Mouse (Mus musculus): ENCODE data around the gene Nupr1l. TPM values are rescaled to one million over a fixed set of nuclear protein-coding genes. Genes with fewer than 3 reads are reported as not detected.

Nupr1l gene
- 6.2 and 6.9 TPM in 2 replicates for polyA plus RNA-seq (2016; fragmentation: Nextera tagmentation; extraction: Ambion mirVana)

- under 1% methylated on average over 63 of the region's 63 CpGs for WGBS
- Histone ChIP-seq H3K9ac (peak within 1 kb of the TSS; percentile 66), H3K27me3 (no peaks in the 10 kb centered on the region), H3K27ac (peak within 1 kb of the TSS; percentile 90), H3K4me1 (peaks cover 7% of the 10 kb centered on the region; the same call in 1 of the 2 replicates), H3K4me2 (peak within 1 kb of the TSS; percentile 67), H3K4me3 (replicated peaks) (peak within 1 kb of the TSS; percentile 58), H3K9me3 (no peaks in the 10 kb centered on the region), H3K36me3 (replicated peaks) (no peaks in the 10 kb centered on the region)
- ATAC-seq (ENCODE audit: low FRiP score) = peak; percentile 99
Observed at GRCm38 (mm10) chr5:129908242-129908965, at the start of gene Nupr1l. Nupr1l (plus strand) TSS chr5:129908540.

GRCm38 (mm10) chr5:129862325-129862724 is 46.0 kb upstream of the Nupr1l start:
- no peaks in the 10 kb centered on the region for H3K9me3 ChIP-seq
- H3K4me3 ChIP-seq (replicated peaks) = no peak overlapping the region
- H3K9ac ChIP-seq = no peak overlapping the region
- ATAC-seq (ENCODE audit: low FRiP score) = no peak
- 93% methylated on average over 6 of the region's 6 CpGs for WGBS
- H3K36me3 ChIP-seq (replicated peaks) = peaks cover 39% of the 10 kb centered on the region
- H3K27ac ChIP-seq = no peak overlapping the region
- H3K4me2 ChIP-seq = no peak overlapping the region
- H3K27me3 ChIP-seq = no peaks in the 10 kb centered on the region
- no peaks in the 10 kb centered on the region for H3K4me1 ChIP-seq

DNA sequence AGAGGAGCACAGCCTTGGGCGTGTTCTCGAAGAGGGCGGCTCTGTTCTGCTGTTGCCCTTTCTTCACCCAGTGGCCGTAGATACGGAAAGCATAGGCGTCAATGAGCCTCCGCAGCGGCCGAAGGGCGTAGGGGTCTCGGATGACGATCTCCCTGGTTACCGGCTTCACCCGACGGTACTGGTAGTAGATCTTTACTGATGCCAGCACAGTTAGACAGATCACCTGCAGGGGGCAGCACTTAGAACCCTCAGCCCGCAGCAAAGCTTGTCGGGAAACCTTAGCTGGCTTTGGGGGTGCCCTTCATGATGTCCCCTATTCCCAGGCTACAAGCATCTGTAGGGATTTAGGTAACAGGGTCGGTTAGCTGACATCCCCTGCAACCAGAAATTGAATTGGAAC is 43.9 kb upstream of the Nupr1l start:
- Histone ChIP-seq H3K9me3 (no peaks in the 10 kb centered on the region), H3K36me3 (replicated peaks) (peaks cover 28% of the 10 kb centered on the region), H3K4me1 (no peaks in the 10 kb centered on the region), H3K27me3 (no peaks in the 10 kb centered on the region), H3K4me3 (replicated peaks) (no peak overlapping the region), H3K27ac (no peak overlapping the region), H3K9ac (no peak overlapping the region), H3K4me2 (peak overlapping the region; percentile 0; the same call in 1 of the 2 replicates)
- no peak for ATAC-seq (ENCODE audit: low FRiP score)
- 14% methylated on average over 18 of the region's 18 CpGs for WGBS

DNA sequence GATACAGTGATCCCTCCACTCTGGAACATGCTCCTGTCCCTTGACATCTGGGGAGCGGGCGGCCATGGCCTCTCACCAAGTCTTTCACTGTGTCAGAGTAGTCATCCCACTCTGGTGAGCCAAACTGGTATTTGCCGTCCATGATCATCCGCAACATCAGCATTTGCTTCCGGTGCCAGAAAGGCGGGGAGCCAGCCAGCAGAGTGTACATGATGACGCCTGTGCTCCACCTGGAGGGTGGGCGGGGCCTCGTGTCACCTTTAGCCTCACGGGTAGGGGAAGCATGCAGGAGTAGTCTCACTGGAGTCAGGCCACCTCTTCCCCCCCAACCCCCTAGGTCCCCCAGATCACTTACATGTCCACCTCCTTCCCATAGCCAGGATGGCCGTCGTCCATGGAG is 42.5 kb upstream of the Nupr1l start:
- ATAC-seq (ENCODE audit: low FRiP score) = no peak
- Histone ChIP-seq H3K36me3 (replicated peaks) (peaks cover 16% of the 10 kb centered on the region), H3K4me1 (no peaks in the 10 kb centered on the region), H3K27me3 (no peaks in the 10 kb centered on the region), H3K9me3 (no peaks in the 10 kb centered on the region), H3K27ac (no peak overlapping the region), H3K9ac (no peak overlapping the region), H3K4me2 (no peak overlapping the region), H3K4me3 (replicated peaks) (no peak overlapping the region)
- 90% methylated on average over 12 of the region's 12 CpGs for WGBS

- H3K36me3 ChIP-seq (replicated peaks) = no peaks in the 10 kb centered on the region
- no peak overlapping the region for H3K27ac ChIP-seq
- no peak overlapping the region for H3K4me2 ChIP-seq
- ATAC-seq (ENCODE audit: low FRiP score) = no peak
- H3K4me3 ChIP-seq (replicated peaks) = no peak overlapping the region
- H3K27me3 ChIP-seq = no peaks in the 10 kb centered on the region
- H3K9me3 ChIP-seq = no peaks in the 10 kb centered on the region
- H3K9ac ChIP-seq = no peak overlapping the region
- WGBS = 89% methylated on average over 19 of the region's 19 CpGs
- H3K4me1 ChIP-seq = no peaks in the 10 kb centered on the region
Observed at GRCm38 (mm10) chr5:129869238-129869995, 38.9 kb upstream of the Nupr1l start.

GRCm38 (mm10) chr5:129871238-129871637 is 37.1 kb upstream of the Nupr1l start:
- no peak for ATAC-seq (ENCODE audit: low FRiP score)

DNA sequence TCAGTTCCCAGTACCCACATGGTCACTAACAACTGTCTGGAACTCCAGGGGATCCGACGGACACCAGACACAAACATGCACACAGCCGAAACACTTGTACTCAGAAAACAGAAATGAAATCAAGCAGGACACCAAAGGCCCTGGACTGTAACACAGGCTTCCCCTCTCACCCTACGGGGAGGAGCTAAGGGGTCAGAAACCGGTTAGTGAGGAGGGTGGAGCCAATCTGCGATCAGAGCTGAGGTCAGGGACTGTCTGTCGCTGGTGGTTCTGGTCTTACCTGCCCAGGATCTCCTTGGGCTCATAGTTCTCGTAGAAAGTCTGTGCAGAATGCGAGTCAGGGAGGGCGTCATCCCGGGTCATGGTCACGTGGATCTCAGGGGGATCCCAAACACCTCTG is 34.4 kb upstream of the Nupr1l start:
- H3K27me3 ChIP-seq = no peaks in the 10 kb centered on the region

More at GRCm38 (mm10) chr5:129871238-129871637, 37.1 kb upstream of the Nupr1l start:
- Histone ChIP-seq H3K4me2 (no peak overlapping the region), H3K9ac (no peak overlapping the region), H3K9me3 (no peaks in the 10 kb centered on the region), H3K36me3 (replicated peaks) (no peaks in the 10 kb centered on the region), H3K27ac (no peak overlapping the region), H3K27me3 (no peaks in the 10 kb centered on the region), H3K4me1 (no peaks in the 10 kb centered on the region), H3K4me3 (replicated peaks) (no peak overlapping the region)
- WGBS = 90% methylated on average over 2 of the region's 2 CpGs

GRCm38 (mm10) chr5:129875098-129875497 is 33.2 kb upstream of the Nupr1l start:
- peaks cover 4% of the 10 kb centered on the region for H3K36me3 ChIP-seq (replicated peaks)
- H3K9ac ChIP-seq = no peak overlapping the region
- H3K27me3 ChIP-seq = no peaks in the 10 kb centered on the region
- no peak overlapping the region for H3K4me2 ChIP-seq
- H3K9me3 ChIP-seq = no peaks in the 10 kb centered on the region
- H3K4me3 ChIP-seq (replicated peaks) = no peak overlapping the region
- H3K27ac ChIP-seq = no peak overlapping the region
- WGBS = 79% methylated on average over 11 of the region's 11 CpGs
- no peak for ATAC-seq (ENCODE audit: low FRiP score)
- no peaks in the 10 kb centered on the region for H3K4me1 ChIP-seq

More for the DNA sequence above, 34.4 kb upstream of the Nupr1l start:
- WGBS = 89% methylated on average over 12 of the region's 12 CpGs
- Histone ChIP-seq H3K4me1 (no peaks in the 10 kb centered on the region), H3K4me2 (no peak overlapping the region), H3K36me3 (replicated peaks) (no peaks in the 10 kb centered on the region), H3K27ac (no peak overlapping the region), H3K4me3 (replicated peaks) (no peak overlapping the region), H3K9me3 (no peaks in the 10 kb centered on the region), H3K9ac (no peak overlapping the region)
- no peak for ATAC-seq (ENCODE audit: low FRiP score)

GRCm38 (mm10) chr5:129877731-129878455 is 30.4 kb upstream of the Nupr1l start:
- 78% methylated on average over 9 of the region's 9 CpGs for WGBS
- Histone ChIP-seq H3K4me3 (replicated peaks) (no peak overlapping the region), H3K4me1 (no peaks in the 10 kb centered on the region), H3K36me3 (replicated peaks) (peaks cover 25% of the 10 kb centered on the region), H3K27ac (no peak overlapping the region), H3K9me3 (no peaks in the 10 kb centered on the region), H3K4me2 (no peak overlapping the region), H3K9ac (no peak overlapping the region), H3K27me3 (no peaks in the 10 kb centered on the region)
- no peak for ATAC-seq (ENCODE audit: low FRiP score)

GRCm38 (mm10) chr5:129878946-129879345 is 29.4 kb upstream of the Nupr1l start:
- WGBS = 65% methylated on average over 2 of the region's 2 CpGs
- no peaks in the 10 kb centered on the region for H3K9me3 ChIP-seq

DNA sequence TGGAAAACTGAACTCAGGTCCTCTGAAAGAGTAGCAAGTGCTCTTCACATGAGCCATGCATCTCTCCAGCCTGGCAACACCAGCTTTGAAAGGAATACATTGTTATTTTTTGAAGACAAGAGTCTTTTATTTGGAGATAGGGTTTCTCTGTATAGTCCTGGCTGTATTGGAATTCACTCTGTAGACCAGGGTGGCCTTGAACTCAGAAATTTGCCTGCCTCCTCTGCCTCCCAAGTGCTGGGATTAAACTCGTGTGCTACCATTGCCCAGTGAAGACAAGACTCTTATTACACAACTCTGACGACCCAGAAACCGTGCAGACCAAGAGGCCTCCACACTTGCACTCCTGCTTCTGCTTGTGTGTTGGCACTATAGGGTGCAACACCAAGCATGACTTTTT is 28.5 kb upstream of the Nupr1l start:
- Histone ChIP-seq H3K9ac (no peak overlapping the region), H3K27me3 (no peaks in the 10 kb centered on the region), H3K36me3 (replicated peaks) (peaks cover 40% of the 10 kb centered on the region), H3K4me2 (no peak overlapping the region), H3K4me3 (replicated peaks) (no peak overlapping the region), H3K27ac (no peak overlapping the region), H3K4me1 (no peaks in the 10 kb centered on the region), H3K9me3 (no peaks in the 10 kb centered on the region)
- 77% methylated on average over 3 of the region's 3 CpGs for WGBS
- ATAC-seq (ENCODE audit: low FRiP score) = no peak

More at GRCm38 (mm10) chr5:129878946-129879345, 29.4 kb upstream of the Nupr1l start:
- no peak for ATAC-seq (ENCODE audit: low FRiP score)
- H3K4me3 ChIP-seq (replicated peaks) = no peak overlapping the region
- no peak overlapping the region for H3K9ac ChIP-seq
- H3K36me3 ChIP-seq (replicated peaks) = peaks cover 31% of the 10 kb centered on the region
- H3K27me3 ChIP-seq = no peaks in the 10 kb centered on the region
- H3K4me2 ChIP-seq = no peak overlapping the region
- no peak overlapping the region for H3K27ac ChIP-seq
- H3K4me1 ChIP-seq = no peaks in the 10 kb centered on the region

DNA sequence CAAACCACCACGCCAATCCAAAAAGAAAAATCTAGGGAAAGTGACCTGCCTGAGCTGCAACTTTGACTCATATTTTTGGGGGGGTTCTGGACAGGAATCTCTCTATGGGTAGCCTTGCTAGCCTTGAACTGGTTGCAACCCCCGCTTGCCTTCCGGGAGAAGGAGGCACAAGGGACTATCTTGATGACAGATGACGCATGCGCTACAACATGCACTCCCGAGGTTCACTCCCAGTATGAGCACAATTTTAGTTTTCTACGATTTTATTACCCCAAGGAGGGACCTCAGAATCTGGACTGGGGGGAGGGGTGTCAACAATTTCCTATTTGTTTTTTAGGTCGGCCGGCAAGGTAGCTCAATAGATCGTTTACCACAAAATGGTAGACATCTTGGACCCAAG is 22.1 kb upstream of the Nupr1l start:
- no peaks in the 10 kb centered on the region for H3K27me3 ChIP-seq
- H3K27ac ChIP-seq = no peak overlapping the region
- WGBS = 50% methylated on average over 10 of the region's 10 CpGs

More for the DNA sequence above, 22.1 kb upstream of the Nupr1l start:
- Histone ChIP-seq H3K36me3 (replicated peaks) (peaks cover 29% of the 10 kb centered on the region), H3K4me3 (replicated peaks) (peak overlapping the region; percentile 91), H3K9ac (peak overlapping the region; percentile 89), H3K4me1 (peaks cover 14% of the 10 kb centered on the region), H3K4me2 (peak overlapping the region; percentile 83), H3K9me3 (no peaks in the 10 kb centered on the region)
- no peak for ATAC-seq (ENCODE audit: low FRiP score)
